Mouse (Mus musculus) neural tube, embryonic 14.5 days (tissue): ENCODE data around the gene Fktn. TPM values are rescaled to one million over a fixed set of nuclear protein-coding genes. Genes with fewer than 3 reads are reported as not detected.
"Not testable (repeated sequence)": the region's sequence is repeated elsewhere in the genome, so short reads cannot be mapped to it uniquely, and the experiment has no call there.

Experiments used
- ATAC-seq: fragments of 200-750 bp; cut with Nextera tagmentation; 2 replicates; pipeline ENCODE4 v1.8.0; 2017; ENCODE audit warnings: low read depth, mild to moderate bottlenecking, moderate TSS enrichment, moderate library complexity
- H3K27ac ChIP-seq: fragments of 300-500 bp; sonication (generic); 2 replicates; pipeline ENCODE4 v1.5.1; 2014; ENCODE audit warnings: low read depth, mild to moderate bottlenecking, control low read depth, low read length, moderate library complexity, mixed read lengths
- H3K27me3 ChIP-seq: fragments of 300-500 bp; sonication (generic); 2 replicates; pipeline ENCODE4 v1.6.1; 2014; ENCODE audit warnings: low read length; ENCODE audit not compliant: control insufficient read depth, insufficient read depth
- H3K36me3 ChIP-seq: fragments of 300-500 bp; sonication (generic); 2 replicates; pipeline ENCODE4 v1.6.1; 2014; ENCODE audit warnings: low read length, mixed read lengths; ENCODE audit not compliant: control insufficient read depth, insufficient read depth
- H3K4me1 ChIP-seq: fragments of 300-500 bp; sonication (generic); 2 replicates; pipeline ENCODE4 v1.6.1; 2014; ENCODE audit warnings: low read length; ENCODE audit not compliant: control insufficient read depth, insufficient read depth
- H3K4me2 ChIP-seq: fragments of 300-500 bp; sonication (generic); 2 replicates; pipeline ENCODE4 v1.6.1; 2014; ENCODE audit warnings: mild to moderate bottlenecking, low read depth, low read length, control low read depth
- H3K4me3 ChIP-seq: fragments of 300-500 bp; sonication (generic); 2 replicates; pipeline ENCODE4 v1.5.1; 2014; ENCODE audit warnings: low read depth, low read length, control low read depth, mixed read lengths
- H3K9ac ChIP-seq: fragments of 300-500 bp; sonication (generic); replicated peaks from 2 replicates; pipeline ENCODE4 v1.6.1; 2014; ENCODE audit warnings: low read depth, mild to moderate bottlenecking, control low read depth, low read length, mixed read lengths
- H3K9me3 ChIP-seq: fragments of 300-500 bp; sonication (generic); 2 replicates; pipeline ENCODE4 v1.6.1; 2016; ENCODE audit warnings: low read length; ENCODE audit not compliant: control insufficient read depth
- WGBS: fragments of 180-500 bp; shearing (Covaris S2); extraction: QIAGEN DNeasy Blood & Tissue Kit; methylation state at CpG from one replicate; pipeline ENCODE4 v1.1.7; 2014; 5-methylcytosine and 5-hydroxymethylcytosine counted together
- polyA plus RNA-seq: library from polyadenylated mRNA; unstranded; fragments of >200 nt; fragmentation: Nextera tagmentation; extraction: Ambion mirVana; gene quantifications from 2 replicates; pipeline ENCODE4 v1.2.1, GENCODE M21; 2014

The Fktn gene
- 23.5 and 24.5 TPM in 2 replicates for polyA plus RNA-seq

- WGBS, result 13% methylated on average over 7 of the region's 7 CpGs
- Histone ChIP-seq H3K4me2 (peak within 1 kb of the TSS; percentile 76), H3K27ac (peak within 1 kb of the TSS; percentile 91), H3K9ac (peak within 1 kb of the TSS; percentile 89), H3K36me3 (no peaks in the 10 kb centered on the region), H3K4me3 (peak within 1 kb of the TSS; percentile 81), H3K27me3 (no peaks in the 10 kb centered on the region), H3K9me3 (no peaks in the 10 kb centered on the region), H3K4me1 (peaks cover 6% of the 10 kb centered on the region)
- ATAC-seq, result peak; percentile 87
Observed at GRCm38 (mm10) chr4:53713704-53714050, at the start of gene Fktn. Gene Fktn (plus strand): TSS chr4:53713998.

- Histone ChIP-seq H3K4me1 (no peaks in the 10 kb centered on the region), H3K4me2 (no peak overlapping the region), H3K36me3 (peaks cover 7% of the 10 kb centered on the region), H3K27ac (no peak overlapping the region), H3K27me3 (no peaks in the 10 kb centered on the region), H3K4me3 (no peak overlapping the region), H3K9me3 (no peaks in the 10 kb centered on the region), H3K9ac (no peak overlapping the region)
- no peak for ATAC-seq
- WGBS, result 85% methylated on average over 8 of the region's 8 CpGs
Observed at GRCm38 (mm10) chr4:53682092-53682491, 31.7 kb upstream of the Fktn start.

GRCm38 (mm10) chr4:53688965-53689364 is 24.8 kb upstream of the Fktn start:
- Histone ChIP-seq H3K9me3 (no peaks in the 10 kb centered on the region), H3K27me3 (no peaks in the 10 kb centered on the region), H3K36me3 (no peaks in the 10 kb centered on the region; the same call in 1 of the 2 replicates), H3K27ac (no peak overlapping the region), H3K4me1 (no peaks in the 10 kb centered on the region), H3K4me2 (no peak overlapping the region), H3K4me3 (no peak overlapping the region), H3K9ac (no peak overlapping the region)
- 95% methylated on average over 4 of the region's 4 CpGs for WGBS
- ATAC-seq, result no peak

GRCm38 (mm10) chr4:53691418-53691817 is 22.4 kb upstream of the Fktn start:
- 80% methylated on average over 1 of the region's 1 CpGs for WGBS
- H3K4me3 ChIP-seq, result no peak overlapping the region
- no peak overlapping the region for H3K4me2 ChIP-seq
- no peak overlapping the region for H3K27ac ChIP-seq
- H3K9ac ChIP-seq, result no peak overlapping the region
- H3K9me3 ChIP-seq, result no peaks in the 10 kb centered on the region
- H3K4me1 ChIP-seq, result no peaks in the 10 kb centered on the region
- H3K27me3 ChIP-seq, result no peaks in the 10 kb centered on the region
- H3K36me3 ChIP-seq, result peaks cover 4% of the 10 kb centered on the region; the same call in 1 of the 2 replicates
- no peak for ATAC-seq

- not testable (repeated sequence) for H3K9ac ChIP-seq, H3K36me3 ChIP-seq, H3K4me2 ChIP-seq, H3K4me1 ChIP-seq, H3K9me3 ChIP-seq, H3K27me3 ChIP-seq, H3K27ac ChIP-seq, ATAC-seq, H3K4me3 ChIP-seq
Observed at GRCm38 (mm10) chr4:53709166-53709565, 4.6 kb upstream of the Fktn start.

- Histone ChIP-seq H3K9me3 (no peaks in the 10 kb centered on the region), H3K4me3 (no peak overlapping the region), H3K27me3 (no peaks in the 10 kb centered on the region), H3K9ac (no peak overlapping the region), H3K4me1 (peaks cover under 1% of the 10 kb centered on the region; the same call in 1 of the 2 replicates), H3K36me3 (no peaks in the 10 kb centered on the region), H3K4me2 (no peak overlapping the region), H3K27ac (no peak overlapping the region)
- no peak for ATAC-seq
- 93% methylated on average over 2 of the region's 2 CpGs for WGBS
Observed at GRCm38 (mm10) chr4:53710021-53710420, 3.8 kb upstream of the Fktn start.

GRCm38 (mm10) chr4:53710555-53711328 is 3.1 kb upstream of the Fktn start:
- H3K27ac ChIP-seq, result no peak overlapping the region
- no peak for ATAC-seq
- no peak overlapping the region for H3K4me2 ChIP-seq
- H3K9ac ChIP-seq, result no peak overlapping the region
- H3K36me3 ChIP-seq, result no peaks in the 10 kb centered on the region
- H3K4me1 ChIP-seq, result peaks cover 6% of the 10 kb centered on the region
- H3K4me3 ChIP-seq, result no peak overlapping the region
- H3K27me3 ChIP-seq, result no peaks in the 10 kb centered on the region
- H3K9me3 ChIP-seq, result no peaks in the 10 kb centered on the region
- 91% methylated on average over 6 of the region's 6 CpGs for WGBS

GRCm38 (mm10) chr4:53714051-53714814 is 435 bp downstream of the Fktn start:
- H3K27ac ChIP-seq, result peak overlapping the region; percentile 91
- peak overlapping the region; percentile 89 for H3K9ac ChIP-seq
- no peaks in the 10 kb centered on the region for H3K27me3 ChIP-seq
- 8% methylated on average over 58 of the region's 58 CpGs for WGBS
- H3K4me1 ChIP-seq, result peaks cover 6% of the 10 kb centered on the region
- peak overlapping the region; percentile 81 for H3K4me3 ChIP-seq
- no peaks in the 10 kb centered on the region for H3K9me3 ChIP-seq
- peak; percentile 97 for ATAC-seq
- no peaks in the 10 kb centered on the region for H3K36me3 ChIP-seq
- peak overlapping the region; percentile 76 for H3K4me2 ChIP-seq

- no peak for ATAC-seq
- Histone ChIP-seq H3K4me3 (no peak overlapping the region), H3K9me3 (no peaks in the 10 kb centered on the region), H3K36me3 (no peaks in the 10 kb centered on the region), H3K27me3 (no peaks in the 10 kb centered on the region), H3K27ac (no peak overlapping the region), H3K4me1 (peaks cover 6% of the 10 kb centered on the region), H3K4me2 (no peak overlapping the region), H3K9ac (no peak overlapping the region)
Observed at GRCm38 (mm10) chr4:53715977-53716376, 2.2 kb downstream of the Fktn start.
